Mouse (Mus musculus) spleen, adult 2 months (tissue): ENCODE results near the gene Rbfox1.

Source experiments
- CTCF ChIP-seq: fragments of 200-500 bp; IDR thresholded peaks from 2 replicates; pipeline ENCODE4 v1.5.1; 2011; ENCODE audit warnings: mild to moderate bottlenecking, inconsistent platforms; ENCODE audit not compliant: insufficient read depth, insufficient read length, insufficient replicate concordance; ENCODE audit errors: extremely low read depth
- POLR2A ChIP-seq: fragments of 200-500 bp; IDR thresholded peaks from 2 replicates; pipeline ENCODE4 v1.6.1; 2011; ENCODE audit warnings: low read depth, low read length, inconsistent platforms

DNA sequence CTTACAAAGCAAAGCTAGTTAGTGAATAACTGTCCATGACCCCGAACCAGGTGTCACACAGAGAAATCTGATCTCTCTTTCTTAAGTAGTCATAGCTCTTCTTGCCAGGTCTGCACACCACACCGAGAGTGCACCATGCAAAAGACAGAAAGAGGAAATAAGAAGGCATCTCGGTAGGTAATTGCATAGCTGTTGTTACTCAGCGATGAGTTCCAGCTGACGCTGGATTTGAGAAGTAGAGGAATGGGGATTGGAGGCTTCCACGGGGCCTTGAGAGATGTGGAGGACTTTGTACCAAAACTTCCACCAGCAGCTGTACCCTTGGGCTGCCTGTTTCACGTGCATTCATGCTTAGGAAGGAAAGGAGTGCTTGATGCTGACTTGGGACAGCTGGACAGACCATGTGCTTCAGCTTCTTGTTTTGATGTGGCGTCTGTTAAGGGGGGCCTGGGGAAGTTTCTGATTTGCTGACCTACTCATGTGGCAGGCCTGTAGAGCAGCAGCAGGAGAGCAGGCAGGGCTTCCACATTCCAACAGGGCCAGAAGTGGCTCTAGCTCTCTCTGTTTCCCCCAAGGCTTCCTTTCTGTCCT, 1265.1 kb downstream of the Rbfox1 start:
- TF ChIP-seq CTCF (no peak), POLR2A (no peak)
